Mouse (Mus musculus) heart, adult 8-10 months (tissue): ENCODE measurements around the gene Mcm2. TPM values are rescaled to one million over a fixed set of nuclear protein-coding genes. Genes with fewer than 3 reads are reported as not detected.

Experiments
- DNase-seq: peaks from one replicate; pipeline ENCODE4 v3.0.0; 2022; ENCODE audit warnings: low spot score
- total RNA-seq, 4 experiments: library from RNA; stranded (reverse); gene quantifications; 2 replicates each; pipeline ENCODE4 v1.2.4; 2022

The Mcm2 gene
- total RNA-seq, 4 experiments from 2014 or later: 4.7 to 6.7 (median 5.6) TPM

- no peak for DNase-seq
Observed at GRCm38 (mm10) chr6:88926870-88927269, 28.3 kb upstream of the Mcm2 start.

GRCm38 (mm10) chr6:88925640-88926205, 27.1 kb upstream of the Mcm2 start:
- DNase-seq: no peak

- DNase-seq: peak; percentile 74
Observed at GRCm38 (mm10) chr6:88924502-88925275, 26.1 kb upstream of the Mcm2 start.

GRCm38 (mm10) chr6:88918802-88919201, 20.2 kb upstream of the Mcm2 start:
- DNase-seq: no peak

- no peak for DNase-seq
Observed at GRCm38 (mm10) chr6:88916153-88916552, 17.6 kb upstream of the Mcm2 start.

GRCm38 (mm10) chr6:88915510-88915909, 16.9 kb upstream of the Mcm2 start:
- DNase-seq: peak; percentile 69

- DNase-seq: no peak
Observed at GRCm38 (mm10) chr6:88914799-88915198, 16.2 kb upstream of the Mcm2 start.

GRCm38 (mm10) chr6:88913440-88913839, 14.9 kb upstream of the Mcm2 start:
- DNase-seq: no peak

- no peak for DNase-seq
Observed at GRCm38 (mm10) chr6:88913022-88913421, 14.4 kb upstream of the Mcm2 start.

GRCm38 (mm10) chr6:88909151-88909550, 10.6 kb upstream of the Mcm2 start:
- no peak for DNase-seq

- peak; percentile 63 for DNase-seq
Observed at GRCm38 (mm10) chr6:88906369-88907108, 8.0 kb upstream of the Mcm2 start.

GRCm38 (mm10) chr6:88905042-88905441, 6.5 kb upstream of the Mcm2 start:
- no peak for DNase-seq

GRCm38 (mm10) chr6:88904456-88904974, 5.9 kb upstream of the Mcm2 start:
- peak; percentile 31 for DNase-seq

GRCm38 (mm10) chr6:88903708-88904107, 5.1 kb upstream of the Mcm2 start:
- no peak for DNase-seq

GRCm38 (mm10) chr6:88901947-88902820, 3.6 kb upstream of the Mcm2 start, which contains the start of gene Tpra1:
Tpra1 (plus strand) TSS chr6:88902251.
- DNase-seq: peak; percentile 96

GRCm38 (mm10) chr6:88901471-88901870, 2.9 kb upstream of the Mcm2 start:
- DNase-seq: peak; percentile 41

- DNase-seq: no peak
Observed at GRCm38 (mm10) chr6:88899628-88900027, 1.0 kb upstream of the Mcm2 start.

GRCm38 (mm10) chr6:88899086-88899485, 506 bp upstream of the Mcm2 start:
- no peak for DNase-seq

GRCm38 (mm10) chr6:88897246-88897645, 1.3 kb downstream of the Mcm2 start:
- no peak for DNase-seq

GRCm38 (mm10) chr6:88895943-88896342, 2.6 kb downstream of the Mcm2 start:
- DNase-seq: no peak

GRCm38 (mm10) chr6:88893559-88893958, 5.0 kb downstream of the Mcm2 start:
- no peak for DNase-seq
